In the genomic region with DNA sequence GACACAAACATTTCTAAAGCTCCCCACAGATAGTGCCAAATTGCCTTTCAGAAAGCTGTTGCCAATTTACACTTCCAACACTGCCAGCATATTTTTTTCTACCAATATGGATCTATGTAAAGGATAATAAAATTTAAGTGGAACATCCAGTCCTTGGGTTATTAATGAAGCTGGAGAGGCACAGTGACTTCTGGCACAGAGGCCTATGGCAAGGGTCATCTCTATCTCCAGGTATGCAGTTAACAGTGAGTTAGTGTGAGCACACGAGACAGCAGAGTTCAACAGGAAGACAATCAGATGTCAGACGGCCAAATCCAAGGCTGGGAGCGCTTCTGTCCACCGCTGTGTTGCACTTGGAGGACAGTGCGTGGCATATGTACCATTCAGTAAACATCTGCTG, we compare ENCODE assay signal across 19 mouse cellular contexts.
"Had no signal": no experiment of that assay in that cellular context is flagged by ENCODE, and none has a peak within 500 bp of the region (broad histone marks: within the 10 kb centered on the region; RNA-seq: fewer than 3 reads in every experiment).

No protein-coding gene starts in this region.

- ATAC-seq: liver, postnatal 0 days; lung, postnatal 0 days; midbrain, embryonic 16.5 days had no signal

- H3K27ac ChIP-seq: liver, embryonic 15.5 days; lung, embryonic 15.5 days; macrophage; midbrain, embryonic 12.5 days; neural tube, embryonic 13.5 days; neural tube, embryonic 15.5 days had no signal

- H3K4me3 ChIP-seq: liver, embryonic 15.5 days; lung, embryonic 15.5 days; megakaryocyte, embryonic 14.5 days; midbrain, embryonic 12.5 days; neural tube, embryonic 13.5 days; neural tube, embryonic 15.5 days had no signal

- H3K9me3 ChIP-seq: liver, embryonic 15.5 days; lung, embryonic 15.5 days; megakaryocyte, embryonic 14.5 days; midbrain, embryonic 12.5 days; neural tube, embryonic 13.5 days; neural tube, embryonic 15.5 days had no signal

- H3K4me2 ChIP-seq: liver, embryonic 15.5 days; lung, embryonic 15.5 days; midbrain, embryonic 12.5 days; neural tube, embryonic 13.5 days; neural tube, embryonic 15.5 days had no signal

- H3K27me3 ChIP-seq: liver, embryonic 15.5 days; lung, embryonic 15.5 days; megakaryocyte, embryonic 14.5 days; midbrain, embryonic 12.5 days; neural tube, embryonic 13.5 days; neural tube, embryonic 15.5 days had no signal

- DNase-seq: liver, postnatal 0 days; lung, adult 2 months; lung, postnatal 14 days; right cerebral cortex, adult 18-20 months; right cerebral cortex, postnatal 25 days; right cerebral cortex, postnatal 4 days; spleen, adult 18-20 months; thymus, adult 18-20 months; thymus, postnatal 14 days; thymus, postnatal 36 days had no signal

- H3K9ac ChIP-seq: liver, embryonic 15.5 days; liver, postnatal 0 days; lung, embryonic 15.5 days; midbrain, embryonic 12.5 days; neural tube, embryonic 13.5 days; neural tube, embryonic 15.5 days had no signal

- H3K36me3 ChIP-seq: liver, embryonic 15.5 days; lung, embryonic 15.5 days; midbrain, embryonic 12.5 days; neural tube, embryonic 13.5 days; neural tube, embryonic 15.5 days had no signal
